Mouse (Mus musculus) lung, embryonic 16.5 days (tissue): ENCODE measurements at regions not wholly inside any gene's neighbourhood (a gene's known extent, or its start where the extent isn't known, plus 50 kb on each side); places are given as distances from the start of the nearest gene placed in this dataset.

ENCODE experiments used
- ATAC-seq: fragments of 200-750 bp; cut with Nextera tagmentation; 2 replicates; pipeline ENCODE4 v1.8.0; 2017; ENCODE audit warnings: low read depth, mild to moderate bottlenecking, moderate library complexity
- H3K27ac ChIP-seq: fragments of 300-500 bp; sonication (generic); 2 replicates; pipeline ENCODE4 v1.5.1; 2014; ENCODE audit warnings: mild to moderate bottlenecking, control low read depth, low read length
- H3K27me3 ChIP-seq: fragments of 300-500 bp; sonication (generic); 2 replicates; pipeline ENCODE4 v1.6.1; 2014; ENCODE audit warnings: low read depth, low read length, mixed read lengths; ENCODE audit not compliant: control insufficient read depth, insufficient read depth
- H3K36me3 ChIP-seq: fragments of 300-500 bp; sonication (generic); 2 replicates; pipeline ENCODE4 v1.6.1; 2014; ENCODE audit warnings: low read length; ENCODE audit not compliant: control insufficient read depth, insufficient read depth
- H3K4me1 ChIP-seq: fragments of 300-500 bp; sonication (generic); replicated peaks from 2 replicates; pipeline ENCODE4 v1.6.1; 2014; ENCODE audit warnings: low read length, mixed read lengths; ENCODE audit not compliant: control insufficient read depth, insufficient read depth
- H3K4me2 ChIP-seq: fragments of 300-500 bp; sonication (generic); 2 replicates; pipeline ENCODE4 v1.6.1; 2014; ENCODE audit warnings: low read depth, low read length, control low read depth
- H3K4me3 ChIP-seq: fragments of 300-500 bp; sonication (generic); 2 replicates; pipeline ENCODE4 v1.5.1; 2014; ENCODE audit warnings: mild to moderate bottlenecking, low read length, control low read depth
- H3K9ac ChIP-seq: fragments of 300-500 bp; sonication (generic); 2 replicates; pipeline ENCODE4 v1.6.1; 2014; ENCODE audit warnings: low read length, control low read depth
- H3K9me3 ChIP-seq: fragments of 300-500 bp; sonication (generic); 2 replicates; pipeline ENCODE4 v1.6.1; 2016; ENCODE audit warnings: low read length; ENCODE audit not compliant: control insufficient read depth
- WGBS: fragments of 180-500 bp; shearing (Covaris S2); extraction: QIAGEN DNeasy Blood & Tissue Kit; methylation state at CpG from one replicate; pipeline ENCODE4 v1.1.7; 2014; 5-methylcytosine and 5-hydroxymethylcytosine counted together

DNA sequence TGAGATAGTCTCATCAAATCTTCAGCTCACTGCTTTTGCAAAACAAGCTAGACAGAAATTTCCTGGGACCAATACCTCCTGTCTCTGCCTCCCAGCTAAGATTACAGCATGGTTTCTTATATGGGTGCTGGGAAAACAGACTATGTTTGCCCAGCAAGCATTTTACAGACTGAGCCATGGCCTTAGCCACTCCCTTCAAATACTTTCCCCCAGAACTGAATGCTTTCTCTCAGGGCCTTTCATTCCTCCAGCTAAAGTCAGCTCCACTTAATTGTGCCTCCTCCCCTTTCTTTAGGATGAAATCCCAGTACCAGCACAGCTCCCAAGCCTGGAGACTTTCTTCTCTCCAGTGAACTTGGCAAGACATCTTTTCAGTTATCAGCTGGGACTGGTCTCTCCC, 232.1 kb downstream of the Tmsb4x start:
- peak; percentile 67 for ATAC-seq
- H3K4me1 ChIP-seq, result no peaks in the 10 kb centered on the region
- H3K4me2 ChIP-seq, result no peak overlapping the region
- H3K4me3 ChIP-seq, result no peak overlapping the region
- no peaks in the 10 kb centered on the region for H3K27me3 ChIP-seq
- no peaks in the 10 kb centered on the region for H3K36me3 ChIP-seq
- no peaks in the 10 kb centered on the region for H3K9me3 ChIP-seq
- no peak overlapping the region for H3K9ac ChIP-seq
- H3K27ac ChIP-seq, result peak overlapping the region; percentile 68

DNA sequence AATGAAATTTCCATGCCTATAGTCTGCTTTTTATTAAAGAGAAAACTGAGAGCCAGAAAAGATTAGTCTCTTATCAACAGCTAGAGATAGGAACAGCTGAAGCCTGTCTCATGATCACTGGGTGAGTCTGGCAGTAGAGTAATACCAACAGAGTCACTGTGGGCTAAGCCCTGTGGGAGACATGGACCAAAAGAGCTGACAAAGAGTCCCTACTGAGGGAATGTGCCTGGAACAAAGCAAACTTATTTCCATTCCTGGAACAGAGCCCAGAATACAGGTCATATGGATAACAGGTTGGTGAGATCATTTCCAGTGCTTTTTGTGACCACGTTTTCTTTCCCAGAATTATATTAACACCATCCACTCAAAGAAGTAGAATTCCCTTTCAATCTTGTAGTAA, 237.4 kb downstream of the Tmsb4x start:
- ATAC-seq, result peak; percentile 80
- Histone ChIP-seq H3K27me3 (no peaks in the 10 kb centered on the region), H3K4me1 (no peaks in the 10 kb centered on the region), H3K9me3 (no peaks in the 10 kb centered on the region), H3K27ac (peak overlapping the region; percentile 27; the same call in 1 of the 2 replicates), H3K9ac (no peak overlapping the region), H3K4me3 (no peak overlapping the region), H3K4me2 (no peak overlapping the region), H3K36me3 (no peaks in the 10 kb centered on the region)
- WGBS, result 13% methylated on average over 1 of the region's 1 CpGs

DNA sequence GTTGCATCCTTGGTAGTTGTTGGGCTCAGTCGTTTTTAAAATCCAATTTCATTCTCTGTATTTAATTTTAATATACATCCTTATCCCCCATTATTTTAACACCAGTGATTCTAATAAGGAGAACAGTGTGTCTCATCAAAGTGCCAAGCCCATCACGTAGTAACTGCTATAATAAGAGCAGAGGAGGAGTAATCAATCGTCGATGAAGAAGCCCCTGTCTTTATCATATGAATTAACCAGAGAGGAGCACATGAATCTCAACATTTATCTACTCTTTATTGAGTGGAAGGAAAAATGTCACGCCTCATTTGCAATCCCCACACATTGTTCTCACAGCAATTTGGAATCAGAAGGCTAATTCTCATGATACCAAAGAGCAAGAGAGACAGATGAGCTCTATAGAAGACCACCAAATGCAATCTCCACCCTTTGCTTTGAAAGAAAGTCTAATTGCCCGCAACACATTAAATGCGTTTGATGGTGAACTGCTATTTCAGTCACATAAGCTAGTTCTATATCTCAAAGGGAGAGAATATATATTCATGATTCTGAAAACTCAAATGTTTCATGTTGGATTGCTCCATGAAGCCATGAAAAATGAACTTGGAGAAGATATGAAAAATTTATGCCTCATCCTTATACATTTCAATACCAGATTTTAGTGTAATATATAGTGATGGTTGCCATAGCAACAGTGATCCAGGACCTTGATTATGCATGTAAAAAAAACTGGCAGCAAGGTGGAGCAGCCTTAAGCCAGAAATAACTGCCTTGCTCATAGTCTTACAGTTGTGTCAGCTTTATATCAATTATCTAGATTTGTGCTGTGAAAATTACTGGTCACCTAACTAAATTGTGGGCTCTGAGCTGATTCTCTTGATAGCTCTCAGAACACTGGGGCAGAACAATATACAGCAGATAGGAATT, 244.2 kb downstream of the Tmsb4x start:
- ATAC-seq, result no peak
- no peak overlapping the region for H3K9ac ChIP-seq
- H3K27me3 ChIP-seq, result no peaks in the 10 kb centered on the region
- H3K36me3 ChIP-seq, result no peaks in the 10 kb centered on the region
- H3K4me2 ChIP-seq, result no peak overlapping the region
- no peaks in the 10 kb centered on the region for H3K9me3 ChIP-seq
- H3K27ac ChIP-seq, result no peak overlapping the region
- 80% methylated on average over 7 of the region's 7 CpGs for WGBS
- no peaks in the 10 kb centered on the region for H3K4me1 ChIP-seq
- H3K4me3 ChIP-seq, result no peak overlapping the region

GRCm38 (mm10) chrX:166952528-166953189, 256.5 kb downstream of the Tmsb4x start:
- ATAC-seq, result no peak
- Histone ChIP-seq H3K27me3 (no peaks in the 10 kb centered on the region), H3K4me3 (no peak overlapping the region), H3K9ac (no peak overlapping the region), H3K9me3 (no peaks in the 10 kb centered on the region), H3K36me3 (no peaks in the 10 kb centered on the region), H3K4me2 (peak overlapping the region; percentile 17; the same call in 1 of the 2 replicates), H3K4me1 (no peaks in the 10 kb centered on the region), H3K27ac (no peak overlapping the region)
- 48% methylated on average over 14 of the region's 14 CpGs for WGBS

GRCm38 (mm10) chrX:166951011-166951410, 258.1 kb downstream of the Tmsb4x start:
- WGBS, result 70% methylated on average over 6 of the region's 6 CpGs
- Histone ChIP-seq H3K9me3 (no peaks in the 10 kb centered on the region), H3K36me3 (no peaks in the 10 kb centered on the region), H3K27me3 (no peaks in the 10 kb centered on the region), H3K4me1 (no peaks in the 10 kb centered on the region), H3K4me3 (no peak overlapping the region), H3K9ac (no peak overlapping the region), H3K4me2 (no peak overlapping the region), H3K27ac (no peak overlapping the region)
- no peak for ATAC-seq

GRCm38 (mm10) chrX:166945915-166946314, 263.2 kb downstream of the Tmsb4x start:
- Histone ChIP-seq H3K4me3 (no peak overlapping the region), H3K4me2 (no peak overlapping the region), H3K4me1 (no peaks in the 10 kb centered on the region), H3K27me3 (no peaks in the 10 kb centered on the region), H3K36me3 (no peaks in the 10 kb centered on the region), H3K9me3 (no peaks in the 10 kb centered on the region), H3K9ac (no peak overlapping the region), H3K27ac (no peak overlapping the region)
- 71% methylated on average over 1 of the region's 1 CpGs for WGBS
- no peak for ATAC-seq

DNA sequence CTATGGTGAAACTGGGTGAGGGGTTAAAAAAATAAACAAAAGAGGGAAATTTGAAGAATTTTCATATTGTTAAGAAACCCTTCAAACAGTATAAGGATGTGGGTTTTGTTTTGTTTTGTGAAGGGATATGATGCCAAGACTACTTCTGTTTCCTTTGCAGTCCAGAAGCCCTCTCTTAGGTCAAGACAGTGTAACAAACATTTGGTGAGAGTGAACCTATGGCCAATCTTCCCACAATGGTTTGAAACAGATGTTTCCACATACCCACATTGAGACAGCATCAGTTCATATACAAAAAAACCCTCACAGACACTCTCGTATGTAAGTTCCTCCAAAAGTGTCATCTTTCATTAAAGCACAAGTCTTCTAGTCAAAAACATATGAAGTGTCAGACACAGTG, 263.6 kb downstream of the Tmsb4x start:
- Histone ChIP-seq H3K9ac (no peak overlapping the region), H3K4me2 (no peak overlapping the region), H3K27ac (no peak overlapping the region), H3K4me3 (no peak overlapping the region), H3K36me3 (no peaks in the 10 kb centered on the region), H3K4me1 (no peaks in the 10 kb centered on the region), H3K27me3 (no peaks in the 10 kb centered on the region), H3K9me3 (no peaks in the 10 kb centered on the region)
- 23% methylated on average over 1 of the region's 1 CpGs for WGBS
- no peak for ATAC-seq

DNA sequence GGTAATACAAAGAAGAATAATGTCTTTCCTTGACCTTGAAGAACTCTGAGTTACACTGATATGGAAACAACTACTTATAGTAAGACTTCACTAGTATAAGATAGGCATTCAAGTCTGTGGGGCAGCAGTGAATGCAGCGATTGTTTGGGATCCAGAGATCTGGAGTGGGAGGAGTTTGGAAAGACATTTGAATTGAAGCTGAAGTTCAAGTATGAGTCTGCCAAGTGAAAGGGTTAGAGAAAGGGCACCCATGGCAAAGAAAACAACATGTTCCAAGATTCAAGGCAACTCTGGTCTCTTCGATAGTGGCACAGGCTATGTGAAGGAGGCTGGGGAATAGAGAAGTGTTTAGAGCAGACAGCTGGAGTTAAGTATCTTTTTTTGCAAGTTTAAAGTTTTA, 275.3 kb downstream of the Tmsb4x start:
- H3K9me3 ChIP-seq, result no peaks in the 10 kb centered on the region
- H3K4me1 ChIP-seq, result no peaks in the 10 kb centered on the region
- H3K27me3 ChIP-seq, result no peaks in the 10 kb centered on the region; the same call in none of the 2 replicates
- no peak overlapping the region for H3K4me3 ChIP-seq
- H3K27ac ChIP-seq, result no peak overlapping the region
- H3K4me2 ChIP-seq, result no peak overlapping the region
- 49% methylated on average over 2 of the region's 2 CpGs for WGBS
- no peak for ATAC-seq
- H3K9ac ChIP-seq, result no peak overlapping the region
- no peaks in the 10 kb centered on the region for H3K36me3 ChIP-seq

- H3K4me1 ChIP-seq, result no peaks in the 10 kb centered on the region
- no peak for ATAC-seq
- no peaks in the 10 kb centered on the region for H3K36me3 ChIP-seq
- no peak overlapping the region for H3K9ac ChIP-seq
- H3K4me2 ChIP-seq, result no peak overlapping the region
- H3K9me3 ChIP-seq, result no peaks in the 10 kb centered on the region
- no peaks in the 10 kb centered on the region; the same call in none of the 2 replicates for H3K27me3 ChIP-seq
- H3K4me3 ChIP-seq, result no peak overlapping the region
- no peak overlapping the region for H3K27ac ChIP-seq
Observed at GRCm38 (mm10) chrX:166932472-166932871, 276.6 kb downstream of the Tmsb4x start.
